Mouse (Mus musculus): ENCODE results near the gene Grm4. TPM values are rescaled to one million over a fixed set of nuclear protein-coding genes. Genes with fewer than 3 reads are reported as not detected.

The Grm4 gene
- total and polyA plus RNA-seq, 3 experiments = 0.06 TPM; not detected in 2

DNA sequence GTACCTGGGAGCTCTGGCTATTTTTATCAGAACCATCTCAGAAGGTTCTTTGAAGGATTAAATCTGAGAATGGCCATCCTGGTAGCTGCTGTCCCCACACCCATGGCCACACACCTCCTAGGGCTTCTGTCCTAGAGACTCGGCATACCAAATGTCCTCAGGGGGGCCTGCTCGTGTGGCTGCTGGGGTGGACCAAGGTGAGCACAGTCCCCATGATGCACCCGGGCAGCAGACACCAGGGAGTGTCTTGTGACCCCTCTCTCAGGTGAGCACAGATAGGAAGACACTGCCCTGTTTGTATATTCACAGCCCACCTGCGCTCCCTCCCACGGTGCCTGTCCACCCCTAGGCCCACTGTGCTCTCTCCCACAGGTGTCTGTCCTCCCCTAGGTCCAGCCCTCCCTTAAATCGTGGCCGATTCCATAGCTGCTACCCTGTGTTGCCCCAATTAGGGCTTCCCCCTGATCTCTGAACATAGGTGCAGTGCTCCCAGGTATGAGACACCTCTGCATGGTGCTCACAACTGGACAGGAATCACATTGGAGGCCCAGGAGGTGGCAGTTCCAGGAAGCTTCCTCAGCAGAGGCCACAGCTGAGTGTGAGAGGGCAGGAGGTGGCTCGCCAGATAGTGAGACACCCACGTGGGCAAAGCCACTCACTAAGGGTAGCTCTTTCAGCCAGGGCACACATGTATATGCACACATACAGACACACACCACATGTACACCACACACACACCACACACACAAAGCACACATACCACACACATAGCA lies 66.0 kb downstream of the Grm4 start:
- Histone ChIP-seq H3K9ac (ENCODE audit: control insufficient read depth, low read depth, low read length, poor library complexity, severe bottlenecking) (no peak overlapping the region), H3K4me1 (ENCODE audit: control insufficient read depth in 1 of 2, insufficient read depth in 2 of 2, low read length in 2 of 2) (no peaks in the 10 kb centered on the region), H3K9me3 (replicated peaks; ENCODE audit: insufficient read depth, low read length) (no peaks in the 10 kb centered on the region), H3K4me3 (ENCODE audit: control insufficient read depth in 1 of 2, insufficient read depth in 1 of 2, low read depth in 2 of 2, low read length in 2 of 2) (no peak overlapping the region), H3K79me2 (ENCODE audit: control insufficient read depth, insufficient read depth, low read length, poor library complexity) (no peaks in the 10 kb centered on the region), H3K36me3 (ENCODE audit: control insufficient read depth in 1 of 2, insufficient read depth in 2 of 2, low read length in 2 of 2) (no peaks in the 10 kb centered on the region), H3K27ac (ENCODE audit: control insufficient read depth, low read depth, low read length) (no peak overlapping the region), H3K27me3 (ENCODE audit: control insufficient read depth in 1 of 2, insufficient read depth in 2 of 2, low read length in 2 of 2) (no peaks in the 10 kb centered on the region)
- no peak for TF ChIP-seq GATA1 (IDR thresholded peaks at IDR 0.05; ENCODE audit: low read depth, low read length)
- TF ChIP-seq MYC (IDR thresholded peaks at IDR 0.05; ENCODE audit: low read depth, low read length) = no peak
- TF ChIP-seq NRF1 (IDR thresholded peaks at IDR 0.05; ENCODE audit: insufficient read depth, low read depth, low read length, poor library complexity, severe bottlenecking) = no peak
- no peak for TF ChIP-seq USF2 (IDR thresholded peaks at IDR 0.05; ENCODE audit: borderline replicate concordance in 1 of 2, insufficient read depth in 1 of 2, low read depth in 1 of 2, low read length in 2 of 2)
- TF ChIP-seq EP300 (IDR thresholded peaks at IDR 0.05; ENCODE audit: low read depth in 1 of 2, low read length in 2 of 2) = no peak
- no peak for TF ChIP-seq CHD2 (IDR thresholded peaks at IDR 0.05; ENCODE audit: low read length)
- no peak for DNase-seq (ENCODE audit: low read depth, low spot score)

DNA sequence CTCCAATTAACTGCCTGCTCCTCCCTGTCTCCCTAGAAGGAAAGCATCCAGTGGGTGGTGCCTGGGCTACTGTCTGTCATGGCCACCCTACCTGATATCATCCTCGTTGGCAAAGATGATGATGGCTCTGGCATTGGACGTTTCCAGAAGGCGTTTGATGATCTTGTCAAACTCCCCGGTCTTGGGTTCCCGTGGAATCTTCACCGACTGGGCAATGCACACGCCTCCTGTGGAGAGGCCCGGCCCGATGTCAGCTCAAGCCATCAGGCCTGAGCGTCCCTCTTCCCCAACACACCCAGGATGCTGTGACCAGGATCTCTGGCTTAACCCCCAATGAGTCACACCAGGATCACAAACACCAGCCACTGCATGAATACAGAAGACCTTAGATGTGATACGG lies 66.8 kb downstream of the Grm4 start:
- no peaks in the 10 kb centered on the region for H3K27me3 ChIP-seq (ENCODE audit: control insufficient read depth in 1 of 2, insufficient read depth in 2 of 2, low read length in 2 of 2)
- H3K36me3 ChIP-seq (ENCODE audit: control insufficient read depth in 1 of 2, insufficient read depth in 2 of 2, low read length in 2 of 2) = no peaks in the 10 kb centered on the region
- TF ChIP-seq USF2 (IDR thresholded peaks at IDR 0.05; ENCODE audit: borderline replicate concordance in 1 of 2, insufficient read depth in 1 of 2, low read depth in 1 of 2, low read length in 2 of 2) (no peak), EP300 (IDR thresholded peaks at IDR 0.05; ENCODE audit: low read depth in 1 of 2, low read length in 2 of 2) (no peak), TAL1 (IDR thresholded peaks at IDR 0.05; ENCODE audit: low read length) (no peak), MYB (IDR thresholded peaks at IDR 0.05; ENCODE audit: low read depth, low read length) (no peak), ZKSCAN1 (IDR thresholded peaks at IDR 0.05; ENCODE audit: low read depth, low read length) (no peak), JUND (IDR thresholded peaks at IDR 0.05; ENCODE audit: low read depth, low read length) (no peak), CTCF (IDR thresholded peaks at IDR 0.05 in 2 of 3, conservative IDR thresholded peaks at IDR 0.05 in 1 of 3; ENCODE audit: control insufficient read depth in 1 of 3, insufficient read depth in 1 of 3, low read depth in 2 of 3, low read length in 3 of 3, poor library complexity in 1 of 3, severe bottlenecking in 1 of 3) (no peak), TBP (IDR thresholded peaks at IDR 0.05; ENCODE audit: low read depth, low read length) (no peak), MXI1 (IDR thresholded peaks at IDR 0.05; ENCODE audit: low read depth, low read length) (no peak), POLR2A (IDR thresholded peaks at IDR 0.05; ENCODE audit: control insufficient read depth in 1 of 2, insufficient read depth in 1 of 2, low read depth in 1 of 2, low read length in 2 of 2, poor library complexity in 1 of 2) (no peak), SMC3 (IDR thresholded peaks at IDR 0.05; ENCODE audit: low read depth, low read length) (no peak), HCFC1 (IDR thresholded peaks at IDR 0.05; ENCODE audit: low read depth, low read length) (no peak), NELFE (IDR thresholded peaks at IDR 0.05; ENCODE audit: low read depth, low read length) (no peak), CHD2 (IDR thresholded peaks at IDR 0.05; ENCODE audit: low read length) (no peak)
- H3K79me2 ChIP-seq (ENCODE audit: control insufficient read depth, insufficient read depth, low read length, poor library complexity) = no peaks in the 10 kb centered on the region
- H3K9ac ChIP-seq (ENCODE audit: control insufficient read depth, low read depth, low read length, poor library complexity, severe bottlenecking) = no peak overlapping the region
- DNase-seq (ENCODE audit: low read depth, low spot score) = no peak
- H3K27ac ChIP-seq (ENCODE audit: control insufficient read depth, low read depth, low read length) = no peak overlapping the region
- no peaks in the 10 kb centered on the region for H3K4me1 ChIP-seq (ENCODE audit: control insufficient read depth in 1 of 2, insufficient read depth in 2 of 2, low read length in 2 of 2)
- no peaks in the 10 kb centered on the region for H3K9me3 ChIP-seq (replicated peaks; ENCODE audit: insufficient read depth, low read length)
- H3K4me3 ChIP-seq (ENCODE audit: control insufficient read depth in 1 of 2, insufficient read depth in 1 of 2, low read depth in 2 of 2, low read length in 2 of 2) = no peak overlapping the region
